ENCODE assay signal across 15 mouse cellular contexts in genomic region chr7:74929142-74929829, GRCm38 (mm10).
A peak's percentile ranks its signal among the peaks of the same experiment; 100 is the strongest.
DNase-seq lines count a peak whose midpoint lies in the region; ATAC-seq and TF ChIP-seq lines count a peak whose summit lies in the region.
"Had no signal": no experiment of that assay in that cellular context is flagged by ENCODE, and none has a peak within 500 bp of the region (broad histone marks: within the 10 kb centered on the region; RNA-seq: fewer than 3 reads in every experiment).

No protein-coding gene starts in this region.

- no peak overlapping the region for H3K4me3 ChIP-seq in midbrain, embryonic 11.5 days (ENCODE audit: low read depth, low read length)
- H3K4me3 ChIP-seq in midbrain, postnatal 0 days (ENCODE audit: low read depth, low read length) = no peak overlapping the region
- H3K4me3 ChIP-seq in forebrain, embryonic 16.5 days (replicated peaks; ENCODE audit: low read length) = no peak overlapping the region
- H3K4me3 ChIP-seq: kidney, embryonic 15.5 days; lung, embryonic 15.5 days had no signal

- WGBS in midbrain, embryonic 11.5 days = 57% methylated on average over 8 of the region's 8 CpGs
- whole genome bisulfite sequencing in midbrain, postnatal 0 days = 41% methylated on average over 8 of the region's 8 CpGs
- WGBS in forebrain, embryonic 16.5 days = 34% methylated on average over 8 of the region's 8 CpGs

- no peaks in the 10 kb centered on the region for H3K36me3 ChIP-seq in midbrain, embryonic 11.5 days (ENCODE audit: control insufficient read depth, insufficient read depth, low read length)
- no peaks in the 10 kb centered on the region for H3K36me3 ChIP-seq in midbrain, postnatal 0 days (ENCODE audit: insufficient read depth, low read length)
- no peaks in the 10 kb centered on the region for H3K36me3 ChIP-seq in forebrain, embryonic 16.5 days (ENCODE audit: control insufficient read depth, insufficient read depth)
- H3K36me3 ChIP-seq: kidney, embryonic 15.5 days; lung, embryonic 15.5 days had no signal

- ATAC-seq in midbrain, embryonic 11.5 days (ENCODE audit: low FRiP score) = peak; percentile 44; the same call in 1 of the 2 replicates
- no peak for ATAC-seq in midbrain, postnatal 0 days (ENCODE audit: low FRiP score)
- ATAC-seq in erythroblast, adult 5-6 weeks (replicated peaks; ENCODE audit: low FRiP score, poor library complexity, severe bottlenecking) = peak; percentile 47
- ATAC-seq in forebrain, embryonic 16.5 days = peak; percentile 78; the same call in 1 of the 2 replicates
- peak; percentile 36; the same call in 1 of the 2 replicates for ATAC-seq in megakaryocyte progenitor cell, adult 5-6 weeks (replicated peaks; ENCODE audit: poor library complexity)

- intact Hi-C loops in left cerebral cortex, postnatal 10 days (cut with DNase I) = no loop called here

- no peak overlapping the region for H3K9ac ChIP-seq in midbrain, embryonic 11.5 days (ENCODE audit: low read length)
- H3K9ac ChIP-seq in midbrain, postnatal 0 days (replicated peaks; ENCODE audit: low read length, poor library complexity, severe bottlenecking) = no peak overlapping the region
- H3K9ac ChIP-seq in forebrain, embryonic 16.5 days (replicated peaks; ENCODE audit: low read depth, low read length) = no peak overlapping the region
- H3K9ac ChIP-seq: kidney, embryonic 15.5 days; lung, embryonic 15.5 days had no signal

- no peaks in the 10 kb centered on the region for H3K27me3 ChIP-seq in midbrain, embryonic 11.5 days (ENCODE audit: control insufficient read depth, insufficient read depth, low read length)
- no peaks in the 10 kb centered on the region for H3K27me3 ChIP-seq in midbrain, postnatal 0 days (ENCODE audit: insufficient read depth, low read length)
- no peaks in the 10 kb centered on the region for H3K27me3 ChIP-seq in forebrain, embryonic 16.5 days (replicated peaks; ENCODE audit: control insufficient read depth, insufficient read depth, low read length)
- H3K27me3 ChIP-seq: kidney, embryonic 15.5 days; lung, embryonic 15.5 days had no signal

- TF ChIP-seq CTCF in midbrain, postnatal 0 days (IDR thresholded peaks at IDR 0.05) = no peak

- H3K27ac ChIP-seq in midbrain, embryonic 11.5 days (ENCODE audit: low read depth, low read length) = no peak overlapping the region
- H3K27ac ChIP-seq in midbrain, postnatal 0 days (ENCODE audit: low read depth, low read length) = no peak overlapping the region
- no peak overlapping the region for H3K27ac ChIP-seq in forebrain, embryonic 16.5 days (ENCODE audit: low read length)
- H3K27ac ChIP-seq: kidney, embryonic 15.5 days; lung, embryonic 15.5 days had no signal

- H3K9me3 ChIP-seq in midbrain, embryonic 11.5 days (ENCODE audit: control insufficient read depth, low read length) = no peaks in the 10 kb centered on the region
- H3K9me3 ChIP-seq in midbrain, postnatal 0 days (ENCODE audit: low read length) = no peaks in the 10 kb centered on the region
- no peaks in the 10 kb centered on the region for H3K9me3 ChIP-seq in forebrain, embryonic 16.5 days (ENCODE audit: control insufficient read depth, low read length)
- H3K9me3 ChIP-seq: kidney, embryonic 15.5 days; lung, embryonic 15.5 days had no signal

- no peak overlapping the region for H3K4me2 ChIP-seq in midbrain, embryonic 11.5 days
- H3K4me2 ChIP-seq in midbrain, postnatal 0 days (ENCODE audit: low read depth, low read length, poor library complexity, severe bottlenecking) = no peak overlapping the region
- H3K4me2 ChIP-seq in forebrain, embryonic 16.5 days (ENCODE audit: low read length) = no peak overlapping the region
- H3K4me2 ChIP-seq: heart, embryonic 11.5 days; kidney, embryonic 15.5 days; lung, embryonic 15.5 days had no signal

- H3K4me1 ChIP-seq in midbrain, embryonic 11.5 days (ENCODE audit: control insufficient read depth, insufficient read depth, low read length) = peaks cover 5% of the 10 kb centered on the region; the same call in 1 of the 2 replicates
- no peaks in the 10 kb centered on the region for H3K4me1 ChIP-seq in midbrain, postnatal 0 days (ENCODE audit: insufficient read depth, low read length)
- H3K4me1 ChIP-seq in forebrain, embryonic 16.5 days (replicated peaks; ENCODE audit: control insufficient read depth, insufficient read depth, low read length) = 0 out of 2 replicates have a peak, but pooled peaks cover 5% of the 10 kb centered on the region
- H3K4me1 ChIP-seq: lung, embryonic 15.5 days had no signal

- DNase-seq in midbrain, embryonic 11.5 days (ENCODE audit: low spot score, missing footprints) = no peak
- DNase-seq in midbrain, postnatal 0 days (ENCODE audit: low spot score) = no peak
- no peak for DNase-seq in urinary bladder, adult 18-20 months (ENCODE audit: low spot score in 2 of 2)
- no peak for DNase-seq in B cell, adult 2 months
- DNase-seq in left cerebral cortex, postnatal 10 days (ENCODE audit: extremely low spot score in 1 of 2, low spot score in 2 of 2) = no peak
- DNase-seq: cerebellum, adult 9-11 months; heart, postnatal 4 days; layer of hippocampus, adult 9-11 months; thymus, postnatal 14 days had no signal
